Mouse (Mus musculus) bone marrow, adult 2 months (tissue): ENCODE measurements around the gene 1700001C19Rik. TPM values are rescaled to one million over a fixed set of nuclear protein-coding genes. Genes with fewer than 3 reads are reported as not detected.

ENCODE experiments used
- H3K27ac ChIP-seq: fragments of 200-500 bp; 2 replicates; pipeline ENCODE4 v1.5.1; 2012; ENCODE audit warnings: low read depth, mild to moderate bottlenecking, control low read depth, inconsistent platforms, low read length; ENCODE audit not compliant: control insufficient read depth, poor library complexity, insufficient read depth
- H3K4me1 ChIP-seq: fragments of 200-500 bp; 2 replicates; pipeline ENCODE4 v1.6.1; 2011; ENCODE audit warnings: low read length; ENCODE audit not compliant: control insufficient read depth, insufficient read depth
- H3K4me3 ChIP-seq: fragments of 200-500 bp; replicated peaks from 2 replicates; pipeline ENCODE3; 2011; ENCODE audit warnings: mild to moderate bottlenecking, low read depth, low read length, control low read depth; ENCODE audit not compliant: control insufficient read depth
- CTCF ChIP-seq: fragments of 200-500 bp; IDR thresholded peaks from 2 replicates; pipeline ENCODE4 v1.5.1; 2011; ENCODE audit warnings: low read length, control low read depth; ENCODE audit not compliant: control insufficient read depth, insufficient read depth
- POLR2A ChIP-seq: fragments of 200-500 bp; IDR thresholded peaks from 2 replicates; pipeline ENCODE4 v1.6.1; 2011; ENCODE audit warnings: low read depth, mild to moderate bottlenecking, control low read depth, low read length, borderline replicate concordance; ENCODE audit not compliant: control insufficient read depth
- WGBS: fragments of 180-500 bp; shearing (Covaris S2); methylation state at CpG from one replicate; pipeline ENCODE4 v1.1.7; 2018; 5-methylcytosine and 5-hydroxymethylcytosine counted together
- polyA plus RNA-seq: library from polyadenylated mRNA; stranded (reverse); fragments of >200 nt; gene quantifications from 2 replicates; pipeline ENCODE4 v1.2.4, GENCODE M21; 2011; ENCODE audit warnings: low replicate concordance; ENCODE audit not compliant: missing spikeins, insufficient read depth, insufficient read length

1700001C19Rik gene
- polyA plus RNA-seq, 1 experiment: 1.4 TPM

GRCm38 (mm10) chr17:47384064-47384463 is 53.1 kb downstream of the 1700001C19Rik start:
- Histone ChIP-seq H3K27ac (no peak overlapping the region), H3K4me3 (no peak overlapping the region), H3K4me1 (no peaks in the 10 kb centered on the region)
- no peak for TF ChIP-seq POLR2A
- TF ChIP-seq CTCF: peak; percentile 25; the same call in 1 of the 2 replicates
- WGBS: 82% methylated on average over 3 of the region's 3 CpGs

GRCm38 (mm10) chr17:47383266-47383665 is 53.9 kb downstream of the 1700001C19Rik start:
- Histone ChIP-seq H3K27ac (no peak overlapping the region), H3K4me1 (no peaks in the 10 kb centered on the region), H3K4me3 (no peak overlapping the region)
- TF ChIP-seq CTCF (no peak), POLR2A (no peak)
- WGBS: 82% methylated on average over 4 of the region's 4 CpGs

- Histone ChIP-seq H3K4me1 (no peaks in the 10 kb centered on the region), H3K4me3 (no peak overlapping the region), H3K27ac (no peak overlapping the region)
- WGBS: 83% methylated on average over 11 of the region's 11 CpGs
- TF ChIP-seq CTCF (no peak), POLR2A (no peak)
These were observed 55.3 kb downstream of the 1700001C19Rik start for GRCm38 (mm10) chr17:47381917-47382316.

- Histone ChIP-seq H3K27ac (no peak overlapping the region), H3K4me3 (no peak overlapping the region), H3K4me1 (no peaks in the 10 kb centered on the region)
- TF ChIP-seq CTCF (no peak), POLR2A (no peak)
- 91% methylated on average over 15 of the region's 15 CpGs for WGBS
These were observed 59.0 kb downstream of the 1700001C19Rik start for GRCm38 (mm10) chr17:47378133-47378532.

- TF ChIP-seq POLR2A: no peak
- TF ChIP-seq CTCF: no peak
These were observed 60.3 kb downstream of the 1700001C19Rik start for GRCm38 (mm10) chr17:47376779-47377280.

GRCm38 (mm10) chr17:47373991-47374390 is 63.2 kb downstream of the 1700001C19Rik start:
- TF ChIP-seq POLR2A (no peak), CTCF (no peak)
- H3K4me3 ChIP-seq: no peak overlapping the region
- no peak overlapping the region for H3K27ac ChIP-seq
- WGBS: 83% methylated on average over 6 of the region's 6 CpGs
- H3K4me1 ChIP-seq: no peaks in the 10 kb centered on the region; the same call in 1 of the 2 replicates

More at GRCm38 (mm10) chr17:47376779-47377280, 60.3 kb downstream of the 1700001C19Rik start:
- H3K4me1 ChIP-seq: no peaks in the 10 kb centered on the region
- no peak overlapping the region for H3K4me3 ChIP-seq
- 71% methylated on average over 6 of the region's 6 CpGs for WGBS
- no peak overlapping the region for H3K27ac ChIP-seq

GRCm38 (mm10) chr17:47371451-47371850 is 65.7 kb downstream of the 1700001C19Rik start:
- H3K27ac ChIP-seq: no peak overlapping the region
- 5% methylated on average over 4 of the region's 4 CpGs for WGBS
- TF ChIP-seq POLR2A (no peak), CTCF (peak; percentile 53)

GRCm38 (mm10) chr17:47369087-47369443 is 68.1 kb downstream of the 1700001C19Rik start:
- TF ChIP-seq POLR2A (no peak), CTCF (no peak)
- Histone ChIP-seq H3K4me3 (peak overlapping the region; percentile 99), H3K4me1 (no peaks in the 10 kb centered on the region; the same call in 1 of the 2 replicates), H3K27ac (no peak overlapping the region)
- 3% methylated on average over 20 of the region's 20 CpGs for WGBS

More at GRCm38 (mm10) chr17:47371451-47371850, 65.7 kb downstream of the 1700001C19Rik start:
- Histone ChIP-seq H3K4me3 (no peak overlapping the region), H3K4me1 (no peaks in the 10 kb centered on the region; the same call in 1 of the 2 replicates)
